Mouse (Mus musculus): ENCODE results near the gene Ly75. TPM values are rescaled to one million over a fixed set of nuclear protein-coding genes. Genes with fewer than 3 reads are reported as not detected.

Ly75 gene
- 1.1 and 1.5 TPM in 2 replicates for polyA plus RNA-seq (2015; fragmentation: Nextera tagmentation; extraction: Ambion mirVana)

GRCm38 (mm10) chr2:60382858-60383669, at the start of gene Ly75:
Gene Ly75 (minus strand): TSS chr2:60383303.
- H3K27ac ChIP-seq (replicated peaks): no peak within 1 kb of the TSS
- peaks cover 6% of the 10 kb centered on the region; the same call in 1 of the 2 replicates for H3K27me3 ChIP-seq
- H3K4me3 ChIP-seq (replicated peaks): peak within 1 kb of the TSS; percentile 60
- ATAC-seq (ENCODE audit: insufficient number of reproducible peaks, low FRiP score, low TSS enrichment, low read depth): peak; percentile 97
- H3K36me3 ChIP-seq: no peaks in the 10 kb centered on the region
- under 1% methylated on average over 46 of the region's 46 CpGs for WGBS
- H3K4me1 ChIP-seq: peaks cover 8% of the 10 kb centered on the region
- H3K4me2 ChIP-seq (replicated peaks): peak within 1 kb of the TSS; percentile 92
- H3K9ac ChIP-seq: peak within 1 kb of the TSS; percentile 33; the same call in 1 of the 2 replicates
- H3K9me3 ChIP-seq (replicated peaks): no peaks in the 10 kb centered on the region

GRCm38 (mm10) chr2:60430315-60431021, 47.4 kb upstream of the Ly75 start:
- WGBS: 76% methylated on average over 8 of the region's 8 CpGs
- H3K36me3 ChIP-seq: no peaks in the 10 kb centered on the region
- no peak overlapping the region for H3K4me2 ChIP-seq (replicated peaks)

GRCm38 (mm10) chr2:60418075-60418474, 35.0 kb upstream of the Ly75 start:
- Histone ChIP-seq H3K4me1 (0 out of 2 replicates have a peak, but pooled peaks cover 3% of the 10 kb centered on the region), H3K27ac (replicated peaks) (no peak overlapping the region), H3K4me3 (replicated peaks) (no peak overlapping the region), H3K36me3 (no peaks in the 10 kb centered on the region), H3K9me3 (replicated peaks) (no peaks in the 10 kb centered on the region), H3K9ac (no peak overlapping the region), H3K27me3 (no peaks in the 10 kb centered on the region), H3K4me2 (replicated peaks) (no peak overlapping the region)
- ATAC-seq (ENCODE audit: insufficient number of reproducible peaks, low FRiP score, low TSS enrichment, low read depth): 0 out of 2 replicates have a peak, but pooled peaks have one; percentile 60
- WGBS: 11% methylated on average over 6 of the region's 6 CpGs

More at GRCm38 (mm10) chr2:60430315-60431021, 47.4 kb upstream of the Ly75 start:
- ATAC-seq (ENCODE audit: insufficient number of reproducible peaks, low FRiP score, low TSS enrichment, low read depth): no peak
- Histone ChIP-seq H3K27me3 (no peaks in the 10 kb centered on the region), H3K27ac (replicated peaks) (no peak overlapping the region), H3K9ac (no peak overlapping the region), H3K4me1 (no peaks in the 10 kb centered on the region), H3K9me3 (replicated peaks) (no peaks in the 10 kb centered on the region; the same call in 1 of the 2 replicates), H3K4me3 (replicated peaks) (no peak overlapping the region)

GRCm38 (mm10) chr2:60414334-60414733, 31.2 kb upstream of the Ly75 start:
- H3K4me1 ChIP-seq: 0 out of 2 replicates have a peak, but pooled peaks cover 5% of the 10 kb centered on the region
- no peaks in the 10 kb centered on the region for H3K27me3 ChIP-seq
- H3K9me3 ChIP-seq (replicated peaks): no peaks in the 10 kb centered on the region
- no peak overlapping the region for H3K4me2 ChIP-seq (replicated peaks)
- no peak overlapping the region for H3K27ac ChIP-seq (replicated peaks)
- H3K4me3 ChIP-seq (replicated peaks): no peak overlapping the region
- no peak overlapping the region for H3K9ac ChIP-seq
- H3K36me3 ChIP-seq: no peaks in the 10 kb centered on the region
- WGBS: 62% methylated on average over 8 of the region's 8 CpGs
- ATAC-seq (ENCODE audit: insufficient number of reproducible peaks, low FRiP score, low TSS enrichment, low read depth): no peak

- no peak overlapping the region for H3K27ac ChIP-seq (replicated peaks)
- 0 out of 2 replicates have a peak, but pooled peaks have one; percentile 15 for ATAC-seq (ENCODE audit: insufficient number of reproducible peaks, low FRiP score, low TSS enrichment, low read depth)
- no peaks in the 10 kb centered on the region for H3K27me3 ChIP-seq
- no peak overlapping the region for H3K4me2 ChIP-seq (replicated peaks)
- no peaks in the 10 kb centered on the region for H3K9me3 ChIP-seq (replicated peaks)
- H3K4me3 ChIP-seq (replicated peaks): no peak overlapping the region
- 0 out of 2 replicates have a peak, but pooled peaks cover 5% of the 10 kb centered on the region for H3K4me1 ChIP-seq
- WGBS: 58% methylated on average over 18 of the region's 18 CpGs
- no peak overlapping the region for H3K9ac ChIP-seq
- no peaks in the 10 kb centered on the region for H3K36me3 ChIP-seq
Measured at GRCm38 (mm10) chr2:60413006-60413650, 30.0 kb upstream of the Ly75 start.

- Histone ChIP-seq H3K4me2 (replicated peaks) (no peak overlapping the region), H3K27ac (replicated peaks) (no peak overlapping the region), H3K9me3 (replicated peaks) (no peaks in the 10 kb centered on the region), H3K9ac (no peak overlapping the region), H3K4me1 (0 out of 2 replicates have a peak, but pooled peaks cover 5% of the 10 kb centered on the region), H3K27me3 (no peaks in the 10 kb centered on the region), H3K36me3 (no peaks in the 10 kb centered on the region), H3K4me3 (replicated peaks) (no peak overlapping the region)
- no peak for ATAC-seq (ENCODE audit: insufficient number of reproducible peaks, low FRiP score, low TSS enrichment, low read depth)
- 74% methylated on average over 7 of the region's 7 CpGs for WGBS
Measured at GRCm38 (mm10) chr2:60411181-60411580, 28.1 kb upstream of the Ly75 start.

- Histone ChIP-seq H3K27me3 (no peaks in the 10 kb centered on the region), H3K27ac (replicated peaks) (no peak overlapping the region), H3K9me3 (replicated peaks) (no peaks in the 10 kb centered on the region), H3K4me3 (replicated peaks) (no peak overlapping the region), H3K4me1 (0 out of 2 replicates have a peak, but pooled peaks cover 5% of the 10 kb centered on the region), H3K9ac (no peak overlapping the region), H3K4me2 (replicated peaks) (no peak overlapping the region), H3K36me3 (no peaks in the 10 kb centered on the region)
- WGBS: 71% methylated on average over 11 of the region's 11 CpGs
- ATAC-seq (ENCODE audit: insufficient number of reproducible peaks, low FRiP score, low TSS enrichment, low read depth): no peak
Measured at GRCm38 (mm10) chr2:60409989-60410763, 27.1 kb upstream of the Ly75 start.

- no peak for ATAC-seq (ENCODE audit: insufficient number of reproducible peaks, low FRiP score, low TSS enrichment, low read depth)
Measured at GRCm38 (mm10) chr2:60409194-60409593, 26.1 kb upstream of the Ly75 start.

GRCm38 (mm10) chr2:60407387-60407786, 24.3 kb upstream of the Ly75 start:
- Histone ChIP-seq H3K4me3 (replicated peaks) (no peak overlapping the region), H3K27me3 (no peaks in the 10 kb centered on the region), H3K27ac (replicated peaks) (no peak overlapping the region), H3K9me3 (replicated peaks) (no peaks in the 10 kb centered on the region), H3K9ac (no peak overlapping the region), H3K4me1 (no peaks in the 10 kb centered on the region), H3K36me3 (no peaks in the 10 kb centered on the region), H3K4me2 (replicated peaks) (no peak overlapping the region)
- ATAC-seq (ENCODE audit: insufficient number of reproducible peaks, low FRiP score, low TSS enrichment, low read depth): no peak
- WGBS: 95% methylated on average over 2 of the region's 2 CpGs

More at GRCm38 (mm10) chr2:60409194-60409593, 26.1 kb upstream of the Ly75 start:
- Histone ChIP-seq H3K9me3 (replicated peaks) (no peaks in the 10 kb centered on the region), H3K36me3 (no peaks in the 10 kb centered on the region), H3K27ac (replicated peaks) (no peak overlapping the region), H3K4me3 (replicated peaks) (no peak overlapping the region), H3K4me2 (replicated peaks) (no peak overlapping the region), H3K27me3 (no peaks in the 10 kb centered on the region), H3K4me1 (0 out of 2 replicates have a peak, but pooled peaks cover 5% of the 10 kb centered on the region), H3K9ac (no peak overlapping the region)
- WGBS: 87% methylated on average over 6 of the region's 6 CpGs

GRCm38 (mm10) chr2:60405431-60405830, 22.3 kb upstream of the Ly75 start:
- 86% methylated on average over 5 of the region's 5 CpGs for WGBS
- Histone ChIP-seq H3K4me3 (replicated peaks) (no peak overlapping the region), H3K9me3 (replicated peaks) (no peaks in the 10 kb centered on the region), H3K27ac (replicated peaks) (no peak overlapping the region), H3K4me2 (replicated peaks) (no peak overlapping the region), H3K27me3 (no peaks in the 10 kb centered on the region), H3K36me3 (no peaks in the 10 kb centered on the region), H3K9ac (no peak overlapping the region), H3K4me1 (no peaks in the 10 kb centered on the region)
- no peak for ATAC-seq (ENCODE audit: insufficient number of reproducible peaks, low FRiP score, low TSS enrichment, low read depth)
